Mouse (Mus musculus): ENCODE measurements around the gene Ippk. TPM values are rescaled to one million over a fixed set of nuclear protein-coding genes. Genes with fewer than 3 reads are reported as not detected.

Ippk gene
- total RNA-seq, 2 experiments from 2014 or later: 6.5 to 19.4 TPM

GRCm38 (mm10) chr13:49426736-49427135 lies 5.7 kb downstream of the Ippk start:
- ATAC-seq (replicated peaks; ENCODE audit: poor library complexity, severe bottlenecking): no peak

DNA sequence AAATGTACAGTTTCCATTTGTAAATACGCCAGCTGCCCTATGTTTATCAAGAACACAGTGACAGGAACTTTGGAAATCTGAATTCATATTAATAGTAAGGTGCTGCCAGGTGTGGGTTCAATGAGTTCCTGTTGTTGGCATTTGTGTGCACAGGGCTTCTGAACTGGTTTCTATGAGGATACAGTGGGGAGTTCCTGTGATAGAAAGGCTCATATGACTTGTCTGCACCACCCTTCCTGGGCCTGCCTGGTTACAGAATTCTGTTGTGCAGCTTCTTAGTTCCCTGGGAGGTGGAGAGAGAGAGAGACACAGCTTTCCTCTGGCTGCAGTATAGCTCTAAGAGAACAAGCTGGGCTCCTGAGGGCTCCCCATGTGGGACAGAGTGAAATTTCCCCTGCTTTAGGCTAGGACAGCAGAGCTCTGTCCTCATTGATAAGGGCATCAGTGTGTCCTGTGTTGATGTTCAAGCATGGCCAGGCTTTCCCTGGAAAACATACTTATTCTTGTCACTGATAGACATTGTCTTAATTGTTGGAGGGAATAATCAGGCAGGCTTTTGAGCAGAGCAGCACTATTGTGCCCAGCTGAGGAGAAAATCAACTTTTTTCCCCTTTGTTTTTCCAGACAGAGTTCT lies 7.1 kb downstream of the Ippk start:
- ATAC-seq (replicated peaks; ENCODE audit: poor library complexity, severe bottlenecking): no peak

DNA sequence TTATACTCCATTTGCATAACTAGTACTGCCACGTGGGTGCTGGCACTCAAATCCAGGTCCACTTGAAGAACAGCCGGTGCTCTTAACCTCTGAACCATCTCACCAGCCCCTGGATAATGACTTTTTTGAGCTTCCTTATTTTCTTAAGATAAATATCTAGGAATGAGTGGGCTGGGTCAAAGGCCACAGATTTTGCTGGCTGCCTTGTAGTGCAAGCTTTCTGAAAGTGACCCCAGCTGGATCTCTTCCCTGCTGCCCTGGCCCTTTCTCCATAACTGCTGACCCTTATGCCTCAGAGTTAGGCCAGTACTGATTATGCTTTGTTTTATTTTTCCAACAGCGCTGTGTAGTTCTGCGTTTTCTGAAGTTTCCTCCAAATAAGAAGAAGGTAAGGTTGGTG lies 9.5 kb downstream of the Ippk start:
- no peak for ATAC-seq (replicated peaks; ENCODE audit: poor library complexity, severe bottlenecking)

DNA sequence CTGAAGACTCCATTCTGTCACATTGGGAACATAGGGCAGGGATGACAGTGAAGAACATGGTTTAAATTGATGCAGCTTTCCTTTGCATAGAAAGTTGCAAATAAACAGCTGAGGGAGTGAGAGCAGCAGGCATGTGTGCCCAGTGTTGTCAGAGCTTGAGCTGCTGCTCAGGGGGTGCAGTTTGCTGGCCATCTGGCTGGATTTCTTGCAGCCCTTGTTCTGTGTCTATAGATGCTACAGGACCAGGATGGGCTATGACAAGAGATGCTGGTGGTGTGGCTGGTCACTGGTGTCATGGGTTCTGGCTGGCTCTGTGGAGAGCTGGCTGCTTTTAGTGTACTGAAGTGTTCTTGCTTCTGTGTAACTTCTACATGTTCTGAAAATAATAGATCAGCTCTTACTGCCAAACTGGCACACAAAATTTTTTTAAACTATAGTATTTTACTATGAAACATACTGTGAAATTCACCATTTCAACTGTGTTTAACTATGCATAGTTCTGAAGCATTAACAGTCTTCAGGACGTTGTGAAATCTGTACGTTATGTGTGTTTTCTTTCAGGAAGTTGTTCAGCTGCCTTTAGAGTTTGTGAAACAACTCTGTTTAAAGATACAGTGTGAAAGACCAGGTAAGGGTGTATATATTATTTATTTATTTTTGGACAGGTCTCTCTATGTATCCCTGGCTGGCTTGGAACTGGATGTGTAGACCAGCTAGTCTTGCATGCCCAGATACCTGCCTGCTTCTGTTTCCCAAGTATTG lies 12.4 kb downstream of the Ippk start:
- peak; percentile 66 for ATAC-seq (replicated peaks; ENCODE audit: poor library complexity, severe bottlenecking)

DNA sequence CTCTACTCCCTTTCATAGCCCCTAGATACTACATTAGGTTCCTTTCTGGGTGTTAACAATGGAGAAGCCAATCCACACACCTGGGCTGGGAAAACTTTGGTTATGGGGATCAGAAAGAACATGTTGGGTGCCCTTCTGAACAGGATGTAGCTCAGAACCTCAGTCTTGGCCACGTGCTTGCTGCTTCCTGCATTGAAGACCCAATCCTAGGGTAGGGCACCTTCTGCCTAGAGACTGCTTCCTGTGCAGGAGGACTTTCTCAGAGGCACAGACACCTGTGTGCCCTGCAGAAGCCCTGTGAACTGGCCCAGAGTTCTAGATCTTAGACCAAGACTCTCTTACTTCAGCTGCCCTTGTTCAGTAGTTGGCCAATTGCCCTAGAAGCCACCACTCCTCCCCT lies 14.7 kb downstream of the Ippk start:
- no peak for ATAC-seq (replicated peaks; ENCODE audit: poor library complexity, severe bottlenecking)

- ATAC-seq (replicated peaks; ENCODE audit: poor library complexity, severe bottlenecking): no peak
Measured at GRCm38 (mm10) chr13:49436170-49436569, 15.1 kb downstream of the Ippk start.

DNA sequence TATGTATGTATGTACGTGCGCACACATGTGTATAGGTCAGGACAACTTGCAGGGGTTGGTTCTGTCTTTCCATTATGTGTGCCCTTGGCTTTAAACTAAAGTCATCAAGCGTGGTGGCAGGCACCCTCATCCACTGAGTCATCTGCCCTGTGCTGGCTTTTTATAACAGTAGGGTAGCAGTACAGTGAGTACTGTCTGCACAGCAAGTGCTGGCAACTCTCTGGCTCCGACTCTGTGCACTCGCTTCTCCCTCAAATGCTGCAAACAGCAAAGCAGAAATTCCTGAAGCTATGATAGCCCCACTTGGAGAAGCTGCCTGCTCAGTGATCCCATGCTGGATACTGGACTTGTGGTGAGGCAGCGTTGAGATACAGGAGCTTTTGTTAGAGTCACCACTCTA lies 23.4 kb downstream of the Ippk start:
- ATAC-seq (replicated peaks; ENCODE audit: poor library complexity, severe bottlenecking): no peak

DNA sequence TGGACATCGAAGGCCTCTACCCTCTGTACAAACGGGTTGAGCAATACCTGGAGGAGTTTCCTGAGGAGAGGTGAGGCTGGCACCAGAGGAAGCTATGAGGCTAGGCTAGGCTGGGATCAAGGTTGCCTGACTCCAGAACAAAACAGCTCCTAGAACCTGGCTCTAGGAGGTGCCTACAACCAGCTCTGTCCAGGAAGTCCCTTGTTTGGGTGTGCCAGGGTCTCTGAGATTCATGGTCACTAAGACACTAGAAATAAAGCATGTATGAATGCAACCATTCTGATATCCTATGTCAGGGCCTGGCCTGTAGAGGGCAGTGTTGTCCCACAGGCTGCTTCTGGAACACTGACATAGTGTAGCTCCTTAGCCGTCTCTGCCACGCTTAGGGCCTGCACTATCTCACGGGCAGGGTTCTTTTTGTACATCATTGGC lies 28.3 kb downstream of the Ippk start:
- peak; percentile 93 for ATAC-seq (replicated peaks; ENCODE audit: poor library complexity, severe bottlenecking)

DNA sequence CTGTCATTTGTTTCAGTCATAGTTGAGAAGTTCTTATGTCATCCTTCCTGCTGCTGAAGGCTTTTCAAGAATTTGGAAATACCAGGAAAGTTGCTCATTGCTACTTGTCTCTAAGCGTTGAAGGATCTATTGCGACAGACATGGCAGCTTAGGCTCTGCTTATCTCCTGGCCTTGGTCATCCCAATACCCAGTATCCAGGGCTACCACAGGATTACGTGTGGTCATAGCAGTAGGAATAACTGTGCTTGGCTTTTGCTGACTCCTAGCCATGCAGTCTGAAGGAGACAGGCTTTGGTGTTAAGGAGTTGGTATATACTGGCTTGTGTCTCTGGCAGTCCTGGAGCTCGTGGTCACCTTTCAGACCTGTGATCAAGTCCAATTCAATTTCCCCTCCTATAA lies 39.2 kb downstream of the Ippk start:
- peak; percentile 30; the same call in 1 of the 2 replicates for ATAC-seq (replicated peaks; ENCODE audit: poor library complexity, severe bottlenecking)

- ATAC-seq (replicated peaks; ENCODE audit: poor library complexity, severe bottlenecking): no peak
Measured at GRCm38 (mm10) chr13:49460692-49461414, 39.8 kb downstream of the Ippk start.

DNA sequence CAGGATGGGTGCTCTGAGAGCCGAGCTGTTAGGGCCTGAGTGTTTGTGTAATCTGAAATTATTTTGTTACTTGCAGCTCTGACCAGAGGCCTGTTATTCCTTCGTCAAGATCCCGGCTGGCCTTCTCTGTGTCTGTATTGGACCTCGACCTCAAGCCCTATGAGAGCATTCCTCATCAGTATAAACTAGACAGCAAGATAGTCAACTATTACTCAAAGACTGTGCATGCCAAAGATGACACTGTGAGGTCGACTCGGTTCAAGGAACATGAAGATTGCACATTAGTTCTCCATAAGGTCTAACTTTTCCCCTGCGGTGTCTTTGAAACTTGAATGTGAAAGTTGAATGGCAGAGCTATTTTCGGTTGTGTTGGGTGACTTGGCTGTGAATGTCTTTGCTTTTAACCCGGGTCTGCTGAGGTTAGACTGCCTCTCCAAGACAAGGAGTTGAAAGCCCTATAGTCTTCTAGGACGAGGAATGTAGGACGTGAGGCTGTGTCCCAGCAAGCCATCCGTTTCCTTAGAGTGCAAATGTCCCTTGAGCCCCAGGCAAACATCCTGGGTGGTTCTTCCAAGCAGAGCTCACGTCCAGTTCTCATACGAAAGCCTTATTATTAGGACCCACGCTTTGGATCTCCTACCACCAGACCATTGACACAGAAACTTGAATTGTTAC lies 40.5 kb downstream of the Ippk start:
- ATAC-seq (replicated peaks; ENCODE audit: poor library complexity, severe bottlenecking): no peak

- no peak for ATAC-seq (replicated peaks; ENCODE audit: poor library complexity, severe bottlenecking)
Measured at GRCm38 (mm10) chr13:49462921-49463320, 41.9 kb downstream of the Ippk start.

DNA sequence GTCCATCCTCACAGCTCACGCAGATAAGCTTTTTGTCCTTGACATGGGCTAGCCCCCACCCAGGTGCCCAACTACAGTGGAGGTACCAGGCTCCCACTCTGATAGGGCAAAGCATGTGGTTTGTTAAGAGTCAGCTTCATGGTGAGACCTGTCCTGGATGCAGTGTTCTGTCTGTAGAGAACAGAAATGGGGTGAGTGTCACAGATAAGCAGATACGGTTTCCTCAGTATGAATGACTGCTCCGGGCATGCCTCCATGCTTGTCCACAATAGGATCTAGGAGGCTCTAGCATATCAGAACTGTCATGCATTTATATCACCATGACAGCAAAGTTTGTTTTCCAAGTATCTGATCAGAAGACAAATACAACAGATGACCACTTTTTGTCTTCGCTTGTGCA lies 44.8 kb downstream of the Ippk start:
- ATAC-seq (replicated peaks; ENCODE audit: poor library complexity, severe bottlenecking): no peak

DNA sequence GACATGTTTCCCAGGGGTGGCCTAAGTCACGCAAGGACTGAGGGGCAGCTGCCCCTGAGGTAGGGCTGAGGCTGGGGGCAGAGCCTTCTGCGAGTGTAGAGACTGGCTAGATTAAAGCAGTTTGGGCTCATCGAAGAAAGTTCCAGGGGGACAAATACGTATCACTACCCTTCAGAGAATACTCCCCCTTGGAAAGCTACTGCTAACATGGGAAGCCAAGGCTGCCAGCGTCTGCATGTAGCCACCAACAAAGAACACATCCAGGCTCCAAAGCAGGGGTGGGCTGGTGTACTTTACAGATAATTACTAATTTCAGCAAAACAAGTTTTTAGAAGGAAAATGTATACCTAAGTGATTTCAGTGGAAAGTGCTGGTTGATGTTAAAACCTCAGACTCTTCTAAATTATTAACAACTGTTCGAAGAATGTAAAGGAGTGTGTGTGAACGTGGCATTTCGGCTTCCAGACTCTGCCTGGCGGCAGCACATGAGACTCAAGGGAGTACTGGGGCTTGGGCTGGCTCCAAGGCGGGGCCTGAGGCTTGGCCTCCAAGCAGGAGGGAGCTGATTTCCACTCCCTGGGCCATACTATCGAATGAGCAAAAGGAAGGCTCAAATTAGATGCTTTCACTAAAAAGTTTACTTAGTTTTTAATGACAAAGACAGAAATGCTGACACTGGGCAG lies 45.5 kb downstream of the Ippk start:
- no peak for ATAC-seq (replicated peaks; ENCODE audit: poor library complexity, severe bottlenecking)

DNA sequence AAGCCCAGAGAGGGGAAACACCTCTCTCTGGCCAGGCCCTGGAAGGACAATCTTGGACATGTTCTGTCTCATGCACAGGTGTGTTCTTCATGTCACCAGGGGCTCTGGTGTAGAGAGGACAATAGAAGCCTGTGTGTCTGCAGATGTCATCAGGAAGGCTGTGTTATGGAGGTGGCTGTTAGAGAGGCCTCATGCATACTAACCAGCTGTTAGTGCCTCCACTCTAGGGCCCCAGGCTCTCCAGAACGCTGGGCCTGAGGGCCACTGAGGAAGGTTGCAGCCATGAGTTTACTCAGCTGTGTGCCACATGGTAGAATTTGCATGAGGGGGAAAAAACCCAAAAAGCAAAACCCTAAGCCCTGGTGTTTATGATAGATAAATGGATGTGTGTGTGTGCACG lies 46.5 kb downstream of the Ippk start:
- ATAC-seq (replicated peaks; ENCODE audit: poor library complexity, severe bottlenecking): no peak

DNA sequence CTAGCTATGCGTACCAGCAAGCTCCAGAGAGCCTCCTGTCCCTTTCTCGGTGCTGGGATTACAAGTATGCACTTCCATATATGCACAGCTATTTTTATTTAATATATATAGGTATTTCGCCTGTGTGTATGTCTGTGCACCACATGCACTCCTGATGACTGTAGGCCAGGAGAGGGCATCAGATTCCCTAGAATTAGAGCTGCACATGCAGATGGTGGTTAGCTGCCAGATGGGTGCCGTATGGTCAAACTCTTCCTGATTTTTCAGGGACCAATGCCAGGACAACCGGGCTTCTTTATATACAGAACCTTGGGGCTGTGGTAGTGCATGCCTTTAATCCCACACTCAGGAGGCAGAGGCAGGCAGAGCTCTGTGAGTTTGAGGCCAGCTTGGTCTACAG lies 48.0 kb downstream of the Ippk start:
- ATAC-seq (replicated peaks; ENCODE audit: poor library complexity, severe bottlenecking): no peak

DNA sequence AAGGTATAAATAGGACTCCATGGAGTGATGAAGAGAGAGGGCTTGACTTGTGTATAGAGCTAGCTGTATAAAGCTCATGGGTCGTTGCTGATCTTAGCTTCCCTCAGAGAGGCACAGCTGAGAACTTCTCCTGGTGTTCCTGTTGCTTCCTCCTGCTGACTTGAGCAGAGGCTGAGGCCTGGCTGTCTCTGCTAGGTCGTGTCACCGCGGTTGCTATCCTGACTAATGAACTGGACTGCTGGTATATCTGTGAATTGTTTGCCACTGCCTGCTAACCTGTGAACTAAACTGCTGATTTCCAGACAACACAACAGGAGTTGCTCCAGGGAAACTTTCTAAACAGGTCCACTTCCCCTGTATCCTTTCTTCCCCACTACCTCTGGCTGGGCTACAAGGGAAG lies 49.3 kb downstream of the Ippk start:
- ATAC-seq (replicated peaks; ENCODE audit: poor library complexity, severe bottlenecking): no peak

DNA sequence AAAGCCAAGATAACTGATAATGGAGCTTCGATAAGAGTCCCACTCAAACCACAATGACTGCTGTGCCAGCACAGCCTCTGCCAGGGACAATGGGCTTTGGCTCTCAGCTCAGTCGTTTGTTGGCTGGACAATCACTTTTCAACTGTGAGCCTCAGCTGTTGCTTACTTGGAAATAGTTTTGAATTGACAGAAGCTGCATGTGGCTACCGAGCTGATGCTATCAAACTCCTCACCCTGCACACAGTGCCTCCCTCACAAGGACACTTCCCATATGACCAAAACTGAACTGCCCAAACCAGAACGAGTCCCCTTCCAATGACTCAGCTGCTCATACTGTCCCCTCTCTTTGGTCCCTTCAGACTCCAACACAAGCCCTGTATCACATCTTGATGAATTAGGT lies 49.8 kb downstream of the Ippk start:
- no peak for ATAC-seq (replicated peaks; ENCODE audit: poor library complexity, severe bottlenecking)

DNA sequence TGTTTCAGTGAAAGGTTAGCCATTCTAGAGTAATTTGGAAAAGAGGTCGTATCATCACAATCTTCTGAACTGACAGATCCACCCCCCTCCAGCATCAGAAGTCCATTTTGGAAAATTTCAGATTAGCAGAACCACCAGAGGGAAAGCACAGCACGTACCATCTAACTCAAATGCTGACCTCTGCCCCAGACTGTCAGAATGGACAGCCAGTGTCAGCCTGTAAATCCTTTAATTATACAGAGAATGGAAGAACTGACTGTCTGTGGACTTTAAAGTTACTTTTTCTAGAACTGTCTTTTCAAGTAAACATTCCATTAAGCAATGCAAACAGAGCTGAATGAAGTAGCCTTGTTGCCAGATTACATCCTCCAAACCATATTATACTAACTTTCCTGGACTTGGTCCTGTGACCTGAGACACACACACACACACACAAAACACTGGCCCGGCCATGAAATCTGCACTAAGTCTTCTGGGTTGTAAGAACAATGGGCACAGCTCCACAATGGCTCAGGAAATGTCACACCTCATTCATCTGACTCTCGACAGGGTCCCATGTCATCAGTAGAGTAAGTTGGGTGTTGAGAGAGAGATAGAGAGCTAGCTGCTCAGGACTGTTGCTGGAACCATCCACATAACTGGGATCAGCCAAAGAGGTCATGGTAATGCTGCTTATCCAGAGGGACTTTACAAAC lies 51.1 kb downstream of the Ippk start:
- ATAC-seq (replicated peaks; ENCODE audit: poor library complexity, severe bottlenecking): no peak

DNA sequence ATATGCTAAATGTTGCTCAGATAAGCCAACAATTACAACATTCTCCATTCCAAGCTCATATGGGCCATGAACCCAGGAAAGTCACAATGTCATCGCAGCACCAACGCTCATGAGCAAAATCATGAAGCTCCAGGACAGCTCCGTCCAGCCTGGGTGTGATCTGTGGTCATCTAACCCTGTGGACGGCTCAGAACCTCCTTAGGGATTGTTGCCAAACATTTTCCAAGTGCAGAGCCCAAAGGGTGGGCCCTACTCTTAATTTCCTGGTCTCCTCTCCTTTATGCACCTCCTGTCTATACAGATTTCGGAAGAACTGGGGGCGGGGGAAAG lies 51.6 kb downstream of the Ippk start:
- ATAC-seq (replicated peaks; ENCODE audit: poor library complexity, severe bottlenecking): no peak
